Mouse (Mus musculus): ENCODE data around the gene Gfod2.

The Gfod2 gene

GRCm38 (mm10) chr8:105685796-105686308 is 72.6 kb downstream of the Gfod2 start, which contains the start of gene Carmil2:
Gene Carmil2 (plus strand): TSS chr8:105686274.
- DNase-seq (ENCODE audit: low read depth, low spot score): peak; percentile 92

GRCm38 (mm10) chr8:105685325-105685724 is 73.1 kb downstream of the Gfod2 start:
- DNase-seq (ENCODE audit: low read depth, low spot score): no peak

GRCm38 (mm10) chr8:105677891-105678290 is 80.6 kb downstream of the Gfod2 start:
- no peak for DNase-seq (ENCODE audit: low read depth, low spot score)

All from A20 (cell line).